18 mouse cellular contexts compared by ENCODE assay signal in the genomic region with DNA sequence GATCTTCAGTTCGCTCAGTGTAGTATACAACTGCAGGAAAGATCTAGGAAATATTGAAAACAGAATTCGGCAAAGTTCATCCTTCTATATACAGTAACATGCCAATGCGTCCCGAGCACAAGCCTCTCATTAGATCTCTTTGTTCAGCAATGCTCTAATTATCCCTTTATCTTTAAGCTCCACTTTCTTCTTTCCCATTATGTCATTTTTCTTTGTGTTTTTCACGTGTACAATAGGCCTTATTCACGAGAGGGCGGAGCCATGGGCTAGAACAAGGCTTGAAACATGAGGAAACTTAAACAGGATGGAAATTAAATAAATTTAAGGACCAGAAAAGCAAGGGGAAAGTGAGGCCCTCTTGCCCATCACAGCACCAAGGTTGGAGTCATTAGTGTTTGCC.
"Had no signal": no experiment of that assay in that cellular context is flagged by ENCODE, and none has a peak within 500 bp of the region (broad histone marks: within the 10 kb centered on the region; RNA-seq: fewer than 3 reads in every experiment).

No protein-coding gene starts in this region.

- H3K27me3 ChIP-seq: liver, embryonic 13.5 days; liver, embryonic 15.5 days; midbrain, embryonic 12.5 days; neural tube, embryonic 12.5 days; stomach, embryonic 15.5 days had no signal

- ATAC-seq: liver, postnatal 0 days; midbrain, embryonic 16.5 days had no signal

- H3K4me3 ChIP-seq: liver, embryonic 13.5 days; liver, embryonic 15.5 days; megakaryocyte, embryonic 14.5 days; midbrain, embryonic 12.5 days; neural tube, embryonic 12.5 days; stomach, embryonic 15.5 days had no signal

- H3K9ac ChIP-seq: liver, embryonic 13.5 days; liver, embryonic 15.5 days; liver, postnatal 0 days; midbrain, embryonic 12.5 days; neural tube, embryonic 12.5 days; stomach, embryonic 15.5 days had no signal

- H3K9me3 ChIP-seq: liver, embryonic 13.5 days; liver, embryonic 15.5 days; midbrain, embryonic 12.5 days; neural tube, embryonic 12.5 days; stomach, embryonic 15.5 days had no signal

- H3K36me3 ChIP-seq: liver, embryonic 13.5 days; liver, embryonic 15.5 days; midbrain, embryonic 12.5 days; neural tube, embryonic 12.5 days; stomach, embryonic 15.5 days had no signal

- H3K4me1 ChIP-seq: liver, embryonic 13.5 days; liver, embryonic 15.5 days; megakaryocyte, embryonic 14.5 days; midbrain, embryonic 12.5 days; neural tube, embryonic 12.5 days; stomach, embryonic 15.5 days had no signal

- DNase-seq: liver, embryonic 13.5 days; liver, postnatal 0 days; lung, adult 2 months; lung, postnatal 10 days; midbrain, embryonic 14.5 days; right cerebral cortex, adult 18-20 months; right cerebral cortex, postnatal 14 days; thymus, adult 2 months; thymus, postnatal 36 days had no signal

- H3K4me2 ChIP-seq: liver, embryonic 11.5 days; liver, embryonic 13.5 days; liver, embryonic 15.5 days; midbrain, embryonic 12.5 days; neural tube, embryonic 12.5 days; stomach, embryonic 15.5 days had no signal

- H3K27ac ChIP-seq: liver, embryonic 13.5 days; liver, embryonic 15.5 days; macrophage; midbrain, embryonic 12.5 days; neural tube, embryonic 12.5 days; stomach, embryonic 15.5 days; stomach, postnatal 0 days had no signal
